Mouse (Mus musculus): ENCODE data around the gene A1cf.

GRCm38 (mm10) chr19:31868076-31868475 is 488 bp upstream of the A1cf start:
- TF ChIP-seq CTCF (conservative IDR thresholded peaks at IDR 0.05; ENCODE audit: low read length) (no peak), NANOG (IDR thresholded peaks at IDR 0.05; ENCODE audit: borderline replicate concordance, low read length) (no peak), POU5F1 (IDR thresholded peaks at IDR 0.05; ENCODE audit: borderline replicate concordance, low read length) (no peak)

Data from E14TG2a.4 (cell line).